17 mouse cellular contexts compared by ENCODE assay signal in the genomic region with DNA sequence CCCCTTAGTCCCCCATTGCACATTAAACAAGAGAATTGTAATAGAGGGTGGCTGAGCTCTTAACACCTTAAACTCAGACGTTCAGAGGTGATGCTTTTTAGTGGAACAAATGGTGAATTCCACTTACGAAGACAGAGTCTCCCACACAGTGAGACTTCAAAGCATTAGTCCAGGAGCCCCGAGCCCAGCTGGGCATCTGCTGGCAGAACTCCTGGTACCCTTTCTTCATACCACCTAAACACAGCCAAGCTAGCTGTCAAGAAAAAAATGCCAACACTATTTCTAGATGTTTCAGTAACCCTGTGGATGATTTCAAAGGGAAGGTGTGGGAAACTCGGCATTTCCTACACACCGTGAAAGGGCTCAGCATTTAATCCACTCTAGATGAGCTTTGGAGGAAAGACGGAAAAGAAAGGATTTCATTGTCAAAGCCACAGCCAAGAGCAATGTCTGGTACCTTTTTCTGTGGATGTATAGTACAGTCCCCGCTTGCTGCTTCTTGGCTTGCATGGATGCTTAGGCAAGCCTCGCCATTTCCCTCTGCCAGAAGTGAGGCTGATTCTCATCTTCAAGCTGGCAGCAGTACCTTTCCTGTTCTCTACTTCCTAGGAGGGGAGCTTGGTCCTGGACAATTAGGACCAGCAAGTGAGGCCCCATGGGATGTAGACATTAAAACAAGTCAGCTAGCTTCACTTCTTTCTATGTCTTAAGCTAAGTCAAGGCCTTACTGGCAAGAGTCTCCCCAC. TPM values are rescaled to one million over a fixed set of nuclear protein-coding genes. Genes with fewer than 3 reads are reported as not detected.
DNase-seq lines count a peak whose midpoint lies in the region; ATAC-seq lines count a peak whose summit lies in the region.
"Had no signal": no experiment of that assay in that cellular context is flagged by ENCODE, and none has a peak within 500 bp of the region (broad histone marks: within the 10 kb centered on the region; RNA-seq: fewer than 3 reads in every experiment).

No protein-coding gene starts in this region.

- peak overlapping the region; percentile 21; the same call in 1 of the 2 replicates for H3K4me2 ChIP-seq in hindbrain, embryonic 13.5 days
- H3K4me2 ChIP-seq in hindbrain, embryonic 11.5 days (replicated peaks; ENCODE audit: low read depth, low read length), result no peak overlapping the region
- peak overlapping the region; percentile 27; the same call in 1 of the 2 replicates for H3K4me2 ChIP-seq in neural tube, embryonic 15.5 days
- H3K4me2 ChIP-seq: embryonic facial prominence, embryonic 12.5 days; limb, embryonic 12.5 days had no signal

- DNase-seq in hindbrain, embryonic 11.5 days (ENCODE audit: low spot score), result no peak
- peak; percentile 3 for DNase-seq in testis, postnatal 10 days (ENCODE audit: low spot score)
- DNase-seq in testis, postnatal 14 days (ENCODE audit: low spot score), result no peak
- peak; percentile 37 to 46 for DNase-seq in cerebellum, postnatal 36 days
- DNase-seq in urinary bladder, postnatal 14 days (ENCODE audit: low spot score), result no peak
- DNase-seq in embryo, embryonic 10.5 days (ENCODE audit: low spot score), result no peak
- DNase-seq: heart, postnatal 10 days; thymus, postnatal 36 days had no signal

- peaks cover 84% of the 10 kb centered on the region for H3K4me1 ChIP-seq in hindbrain, embryonic 13.5 days (replicated peaks)
- H3K4me1 ChIP-seq in hindbrain, embryonic 11.5 days (replicated peaks; ENCODE audit: control insufficient read depth, insufficient read depth, low read length), result no peaks in the 10 kb centered on the region
- H3K4me1 ChIP-seq in neural tube, embryonic 15.5 days, result peaks cover 65% of the 10 kb centered on the region
- H3K4me1 ChIP-seq: embryonic facial prominence, embryonic 12.5 days; limb, embryonic 12.5 days had no signal

- H3K36me3 ChIP-seq in hindbrain, embryonic 13.5 days, result peaks cover 22% of the 10 kb centered on the region
- H3K36me3 ChIP-seq in hindbrain, embryonic 11.5 days (ENCODE audit: control insufficient read depth, insufficient read depth, low read length), result no peaks in the 10 kb centered on the region
- H3K36me3 ChIP-seq in neural tube, embryonic 15.5 days, result 0 out of 2 replicates have a peak, but pooled peaks cover 6% of the 10 kb centered on the region
- H3K36me3 ChIP-seq: embryonic facial prominence, embryonic 12.5 days; limb, embryonic 12.5 days had no signal

- no peak overlapping the region for H3K27ac ChIP-seq in hindbrain, embryonic 13.5 days
- H3K27ac ChIP-seq in hindbrain, embryonic 11.5 days (ENCODE audit: low read depth, low read length), result no peak overlapping the region
- 0 out of 2 replicates have a peak overlapping the region, but pooled peaks have one; percentile 34 for H3K27ac ChIP-seq in neural tube, embryonic 15.5 days (replicated peaks)
- H3K27ac ChIP-seq: embryonic facial prominence, embryonic 12.5 days; limb, embryonic 12.5 days; liver, embryonic 14.5 days had no signal

- H3K9ac ChIP-seq in hindbrain, embryonic 13.5 days, result no peak overlapping the region; the same call in 1 of the 2 replicates
- H3K9ac ChIP-seq in hindbrain, embryonic 11.5 days (ENCODE audit: low read depth, low read length), result no peak overlapping the region
- no peak overlapping the region for H3K9ac ChIP-seq in neural tube, embryonic 15.5 days (replicated peaks)
- H3K9ac ChIP-seq: embryonic facial prominence, embryonic 12.5 days; limb, embryonic 12.5 days; liver, embryonic 14.5 days had no signal

- no peak for ATAC-seq in hindbrain, embryonic 13.5 days (ENCODE audit: low FRiP score)
- ATAC-seq in hindbrain, embryonic 11.5 days (ENCODE audit: low FRiP score), result no peak
- ATAC-seq in neural tube, embryonic 15.5 days (ENCODE audit: low FRiP score), result no peak
- ATAC-seq: lung, postnatal 0 days had no signal

- H3K4me3 ChIP-seq in hindbrain, embryonic 13.5 days, result no peak overlapping the region
- H3K4me3 ChIP-seq in hindbrain, embryonic 11.5 days (ENCODE audit: low read depth, low read length), result no peak overlapping the region
- no peak overlapping the region for H3K4me3 ChIP-seq in neural tube, embryonic 15.5 days (replicated peaks)
- H3K4me3 ChIP-seq: embryonic facial prominence, embryonic 12.5 days; limb, embryonic 12.5 days had no signal

- no peaks in the 10 kb centered on the region for H3K27me3 ChIP-seq in hindbrain, embryonic 13.5 days
- no peaks in the 10 kb centered on the region for H3K27me3 ChIP-seq in hindbrain, embryonic 11.5 days (ENCODE audit: control insufficient read depth, insufficient read depth, low read length)
- H3K27me3 ChIP-seq in neural tube, embryonic 15.5 days (replicated peaks), result no peaks in the 10 kb centered on the region
- H3K27me3 ChIP-seq: embryonic facial prominence, embryonic 12.5 days had no signal

- 74% methylated on average over 8 of the region's 8 CpGs for WGBS in hindbrain, embryonic 13.5 days
- WGBS in hindbrain, embryonic 11.5 days, result 83% methylated on average over 8 of the region's 8 CpGs
- WGBS in neural tube, embryonic 15.5 days, result 56% methylated on average over 8 of the region's 8 CpGs

- no peaks in the 10 kb centered on the region for H3K9me3 ChIP-seq in hindbrain, embryonic 13.5 days
- H3K9me3 ChIP-seq in hindbrain, embryonic 11.5 days (ENCODE audit: control insufficient read depth, low read length), result no peaks in the 10 kb centered on the region
- H3K9me3 ChIP-seq in neural tube, embryonic 15.5 days (replicated peaks), result no peaks in the 10 kb centered on the region
- H3K9me3 ChIP-seq: embryonic facial prominence, embryonic 12.5 days; limb, embryonic 12.5 days had no signal

RNA-seq across cellular contexts. Expression of a gene that starts 44.8 kb away (rescaled TPM):
- not detected in 2 replicates for polyA plus RNA-seq in hindbrain, embryonic 13.5 days (2015; fragmentation: Nextera tagmentation; extraction: Ambion mirVana)
- polyA plus RNA-seq in hindbrain, embryonic 11.5 days (2014; fragmentation: Nextera tagmentation; extraction: Ambion mirVana), result not detected in 2 replicates
- polyA plus RNA-seq in neural tube, embryonic 15.5 days (2015; fragmentation: Nextera tagmentation; extraction: Ambion mirVana), result not detected in 2 replicates
- polyA plus RNA-seq: embryonic facial prominence, embryonic 12.5 days; intestine, embryonic 14.5 days; kidney, embryonic 14.5 days; limb, embryonic 12.5 days; liver, embryonic 14.5 days; lung, postnatal 0 days; stomach, embryonic 16.5 days had no signal

Comparison
In these comparisons a context has a peak if more than half of its experiments do, and no peak if none do; other contexts are left out.
1. DNase-seq: peak in testis, postnatal 10 days (single experiment) and cerebellum, postnatal 36 days (2 of 2); none in hindbrain, embryonic 11.5 days (single experiment), testis, postnatal 14 days (single experiment), urinary bladder, postnatal 14 days (single experiment) and embryo, embryonic 10.5 days (single experiment).